Mouse (Mus musculus): ENCODE data around the gene Prelp. TPM values are rescaled to one million over a fixed set of nuclear protein-coding genes. Genes with fewer than 3 reads are reported as not detected.

The Prelp gene
- total RNA-seq, 2 experiments from 2014 or later: 14.9 to 21.8 TPM

Other genes with a start within 250 kb of the Prelp start
- under 1 TPM in 1 of 2 experiments, not detected in 1; 0.35 TPM for gene Lax1, start 231.3 kb downstream of the Prelp start, total RNA-seq (2021)
- 10 to 100 TPM; 12.0 to 17.2 TPM for gene Atp2b4, start 120.4 kb downstream of the Prelp start, total RNA-seq (2021)
- gene Optc, start 13.4 kb downstream of the Prelp start, total RNA-seq (2021): under 1 TPM in 1 of 2 experiments, not detected in 1; 0.75 TPM
- gene Fmod, start 115.8 kb upstream of the Prelp start, total RNA-seq (2021): 100 to 1,000 TPM in 1 of 2 experiments, 10 to 100 TPM in 1; 33.0 to 107 TPM
- gene Btg2, start 157.7 kb upstream of the Prelp start, total RNA-seq (2021): 10 to 100 TPM; 15.1 to 27.0 TPM
- not detected for gene Chit1, start 189.8 kb upstream of the Prelp start, total RNA-seq (2021)

All from gastrocnemius, postnatal 25 days (tissue).